Mouse (Mus musculus) CD8-positive naive resting alpha-beta T cell, adult 57 days (primary cell): Measurements from ENCODE around the gene Rnpepl1. TPM values are rescaled to one million over a fixed set of nuclear protein-coding genes. Genes with fewer than 3 reads are reported as not detected.

Source experiments
- total RNA-seq: library from RNA; stranded (reverse); gene quantifications from one replicate; pipeline ENCODE4 v1.2.4, GENCODE M21; 2023

Gene Rnpepl1
- total RNA-seq, result 89.5 TPM

GRCm38 (mm10) chr1:92910239-92910885 is at the start of gene Rnpepl1:
Rnpepl1 (plus strand) TSS chr1:92910783.

DNA sequence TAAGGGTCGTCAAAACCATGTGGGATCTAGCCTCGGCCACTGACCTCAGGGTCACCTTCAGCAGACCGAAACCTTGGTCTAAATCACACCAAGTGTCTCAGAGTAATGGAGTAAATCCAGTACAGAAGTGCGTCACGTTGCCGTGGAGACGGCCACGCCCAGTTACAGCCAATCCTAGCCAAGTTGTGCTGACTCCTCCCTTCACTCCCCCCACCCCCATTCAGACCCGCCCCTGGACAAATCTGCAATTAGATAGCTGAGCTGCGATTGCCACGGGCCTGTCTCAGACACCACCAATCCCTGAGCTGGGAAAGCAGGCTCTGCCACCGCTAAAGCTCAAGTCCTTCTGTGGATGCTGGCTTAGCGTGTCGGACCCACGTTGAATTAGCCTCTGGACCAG is 7.8 kb upstream of the Rnpepl1 start, which contains the start of gene Ankmy1:
Gene Ankmy1, minus strand, starts transcription at position 121 of the 400 bp plus-strand sequence.

DNA sequence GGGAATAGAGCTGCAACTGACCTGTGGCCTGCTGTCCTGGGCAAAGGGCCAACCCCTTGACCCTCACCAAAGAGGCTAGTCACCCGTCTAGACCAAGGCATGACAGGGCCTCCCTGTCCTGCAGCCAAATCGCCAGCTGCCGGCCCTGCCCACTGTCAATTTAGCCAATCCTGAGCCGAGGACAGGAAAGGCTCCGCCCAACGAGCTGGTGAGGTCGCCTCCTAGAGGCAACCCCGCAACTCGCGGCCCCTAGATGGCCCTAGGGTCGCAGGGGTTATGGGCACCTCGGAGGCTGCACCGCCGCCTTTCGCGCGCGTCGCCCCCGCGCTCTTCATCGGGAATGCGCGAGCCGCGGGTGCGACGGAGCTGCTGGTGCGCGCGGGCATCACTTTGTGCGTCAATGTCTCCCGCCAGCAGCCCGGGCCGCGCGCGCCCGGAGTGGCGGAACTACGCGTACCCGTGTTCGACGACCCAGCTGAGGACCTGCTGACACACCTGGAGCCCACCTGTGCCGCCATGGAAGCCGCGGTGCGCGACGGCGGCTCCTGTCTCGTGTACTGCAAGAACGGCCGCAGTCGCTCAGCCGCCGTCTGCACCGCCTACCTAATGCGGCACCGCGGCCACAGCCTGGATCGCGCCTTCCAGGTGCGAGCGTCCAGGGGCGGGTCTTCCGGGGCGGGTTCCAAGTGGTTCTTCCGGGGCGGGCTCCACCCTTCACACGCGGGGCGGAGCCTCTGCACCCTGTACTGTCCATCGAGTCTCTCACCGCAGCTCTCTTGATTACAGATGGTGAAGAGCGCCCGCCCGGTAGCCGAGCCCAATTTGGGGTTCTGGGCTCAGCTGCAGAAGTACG is 3.6 kb upstream of the Rnpepl1 start, which contains the start of gene Dusp28:
Gene Dusp28, plus strand, starts transcription at position 203 of the 853 bp plus-strand sequence.

DNA sequence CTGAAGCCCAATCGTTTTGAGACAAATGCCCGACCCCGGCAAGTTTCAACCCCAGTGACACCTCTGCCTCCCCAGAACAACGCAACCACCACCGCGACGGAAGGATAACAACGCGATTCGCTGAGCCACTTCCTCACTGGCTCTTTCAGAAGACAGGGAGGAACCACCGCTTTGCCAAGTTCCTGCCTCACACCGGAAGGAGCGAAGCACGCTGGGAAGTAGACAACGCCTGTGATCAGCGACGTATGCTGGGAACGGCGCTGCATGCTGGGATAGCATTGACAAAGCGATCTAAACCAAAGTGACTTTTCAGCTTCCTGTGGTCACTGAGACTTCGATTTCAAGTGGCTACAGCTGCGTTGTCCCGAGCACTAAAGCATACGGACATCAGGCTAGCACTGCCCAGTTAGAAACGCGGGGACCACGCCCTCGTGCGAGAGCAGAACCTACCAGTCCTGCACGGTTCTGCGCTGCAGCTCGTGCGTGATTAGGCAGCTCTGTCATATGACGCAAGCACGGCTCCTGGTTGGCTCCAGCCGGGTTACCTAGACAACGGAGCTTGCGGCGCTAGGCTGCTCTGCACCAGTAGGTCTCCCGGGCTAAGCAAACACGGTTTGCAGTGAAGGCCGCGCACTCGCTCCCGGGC is 23.7 kb downstream of the Rnpepl1 start, which contains the start of gene Capn10:
Gene Capn10, plus strand, starts transcription at position 195 of the 646 bp plus-strand sequence.

GRCm38 (mm10) chr1:92950607-92951006 is 40.0 kb downstream of the Rnpepl1 start, which contains the start of gene Gpr35:
Gpr35 (plus strand) TSS chr1:92950865.

Other genes with a start within 250 kb of the Rnpepl1 start
- 5.1 TPM for gene Gpc1, start 79.1 kb upstream of the Rnpepl1 start, total RNA-seq
- gene Ankmy1, start 7.9 kb upstream of the Rnpepl1 start, total RNA-seq, result 1.6 TPM
- gene Dusp28, start 3.8 kb upstream of the Rnpepl1 start, total RNA-seq, result 5.8 TPM
- gene Capn10, start 23.6 kb downstream of the Rnpepl1 start, total RNA-seq, result 14.6 TPM
- gene Gpr35, start 40.1 kb downstream of the Rnpepl1 start, total RNA-seq, result 0.77 TPM
- gene Aqp12, start 95.6 kb downstream of the Rnpepl1 start, total RNA-seq, result not detected
- gene Kif1a, start 191.2 kb downstream of the Rnpepl1 start, total RNA-seq, result not detected
- gene Agxt, start 224.5 kb downstream of the Rnpepl1 start, total RNA-seq, result not detected